Mouse (Mus musculus) embryonic facial prominence, embryonic 12.5 days (tissue): ENCODE measurements around the gene Mctp2. TPM values are rescaled to one million over a fixed set of nuclear protein-coding genes. Genes with fewer than 3 reads are reported as not detected.
"Not testable (repeated sequence)": the region's sequence is repeated elsewhere in the genome, so short reads cannot be mapped to it uniquely, and the experiment has no call there.

Experiments
- ATAC-seq: fragments of 200-750 bp; cut with Nextera tagmentation; 2 replicates; pipeline ENCODE4 v1.8.0; 2017; ENCODE audit not compliant: insufficient number of reproducible peaks, insufficient read depth, low FRiP score, low TSS enrichment
- H3K27ac ChIP-seq: fragments of 300-500 bp; sonication (generic); 2 replicates; pipeline ENCODE4 v1.5.1; 2016; ENCODE audit warnings: mild to moderate bottlenecking
- H3K27me3 ChIP-seq: fragments of 300-500 bp; sonication (generic); 2 replicates; pipeline ENCODE4 v1.6.1; 2016; ENCODE audit warnings: mild to moderate bottlenecking, moderate library complexity
- H3K36me3 ChIP-seq: fragments of 300-500 bp; sonication (generic); 2 replicates; pipeline ENCODE4 v1.6.1; 2016; ENCODE audit warnings: mild to moderate bottlenecking
- H3K4me1 ChIP-seq: fragments of 300-500 bp; sonication (generic); 2 replicates; pipeline ENCODE4 v1.6.1; 2016
- H3K4me2 ChIP-seq: fragments of 300-500 bp; sonication (generic); replicated peaks from 2 replicates; pipeline ENCODE4 v1.6.1; 2016; ENCODE audit warnings: mild to moderate bottlenecking, moderate library complexity
- H3K4me3 ChIP-seq: fragments of 300-500 bp; sonication (generic); 2 replicates; pipeline ENCODE4 v1.5.1; 2016; ENCODE audit warnings: mild to moderate bottlenecking
- H3K9ac ChIP-seq: fragments of 300-500 bp; sonication (generic); 2 replicates; pipeline ENCODE4 v1.6.1; 2016; ENCODE audit warnings: mild to moderate bottlenecking, moderate library complexity
- H3K9me3 ChIP-seq: fragments of 300-500 bp; sonication (generic); 2 replicates; pipeline ENCODE4 v1.6.1; 2016; ENCODE audit warnings: mild to moderate bottlenecking, moderate library complexity
- WGBS: fragments of 180-500 bp; shearing (Covaris S2); methylation state at CpG from one replicate; pipeline ENCODE4 v1.1.7; 2016; 5-methylcytosine and 5-hydroxymethylcytosine counted together
- polyA plus RNA-seq: library from polyadenylated mRNA; unstranded; fragments of >200 nt; fragmentation: Nextera tagmentation; extraction: Ambion mirVana; gene quantifications from 2 replicates; pipeline ENCODE4 v1.2.1, GENCODE M21; 2016

Gene Mctp2
- polyA plus RNA-seq, 1 experiment from 2014 or later: 1.0 TPM

GRCm38 (mm10) chr7:72269994-72270393 lies 36.4 kb downstream of the Mctp2 start:
- Histone ChIP-seq H3K4me2 (no peak overlapping the region), H3K36me3 (no peaks in the 10 kb centered on the region), H3K4me3 (no peak overlapping the region), H3K9ac (no peak overlapping the region), H3K27me3 (no peaks in the 10 kb centered on the region), H3K27ac (no peak overlapping the region), H3K9me3 (no peaks in the 10 kb centered on the region), H3K4me1 (no peaks in the 10 kb centered on the region)
- ATAC-seq: no peak
- WGBS: 81% methylated on average over 6 of the region's 6 CpGs

GRCm38 (mm10) chr7:72260766-72261655 lies 45.4 kb downstream of the Mctp2 start:
- Histone ChIP-seq H3K27me3 (no peaks in the 10 kb centered on the region), H3K9me3 (no peaks in the 10 kb centered on the region), H3K4me3 (no peak overlapping the region), H3K4me1 (no peaks in the 10 kb centered on the region), H3K27ac (no peak overlapping the region), H3K9ac (no peak overlapping the region), H3K4me2 (no peak overlapping the region), H3K36me3 (no peaks in the 10 kb centered on the region)
- no peak for ATAC-seq
- 90% methylated on average over 8 of the region's 8 CpGs for WGBS

GRCm38 (mm10) chr7:72259045-72259444 lies 47.4 kb downstream of the Mctp2 start:
- no peak overlapping the region for H3K9ac ChIP-seq
- no peaks in the 10 kb centered on the region for H3K36me3 ChIP-seq
- no peak overlapping the region for H3K4me2 ChIP-seq
- WGBS: 91% methylated on average over 10 of the region's 10 CpGs
- no peak overlapping the region for H3K27ac ChIP-seq
- no peak overlapping the region for H3K4me3 ChIP-seq
- no peaks in the 10 kb centered on the region for H3K27me3 ChIP-seq
- no peak for ATAC-seq
- H3K4me1 ChIP-seq: no peaks in the 10 kb centered on the region
- no peaks in the 10 kb centered on the region for H3K9me3 ChIP-seq

- not testable (repeated sequence) for ATAC-seq, H3K27ac ChIP-seq, H3K36me3 ChIP-seq, H3K27me3 ChIP-seq, H3K9me3 ChIP-seq, H3K4me2 ChIP-seq, H3K4me1 ChIP-seq, H3K4me3 ChIP-seq, H3K9ac ChIP-seq
- WGBS: 87% methylated on average over 9 of the region's 9 CpGs
These were observed 56.1 kb downstream of the Mctp2 start for GRCm38 (mm10) chr7:72250326-72250725.

GRCm38 (mm10) chr7:72241269-72241668 lies 65.1 kb downstream of the Mctp2 start:
- Histone ChIP-seq H3K4me2 (no peak overlapping the region), H3K4me1 (no peaks in the 10 kb centered on the region), H3K36me3 (no peaks in the 10 kb centered on the region), H3K27ac (no peak overlapping the region), H3K9ac (no peak overlapping the region), H3K9me3 (no peaks in the 10 kb centered on the region), H3K4me3 (no peak overlapping the region), H3K27me3 (no peaks in the 10 kb centered on the region)
- 92% methylated on average over 9 of the region's 9 CpGs for WGBS
- no peak for ATAC-seq

GRCm38 (mm10) chr7:72239782-72240493 lies 66.5 kb downstream of the Mctp2 start:
- no peaks in the 10 kb centered on the region for H3K4me1 ChIP-seq
- H3K9ac ChIP-seq: no peak overlapping the region
- no peaks in the 10 kb centered on the region for H3K9me3 ChIP-seq
- H3K27me3 ChIP-seq: no peaks in the 10 kb centered on the region
- 33% methylated on average over 3 of the region's 3 CpGs for WGBS
- no peaks in the 10 kb centered on the region for H3K36me3 ChIP-seq
- no peak overlapping the region for H3K4me2 ChIP-seq
- no peak for ATAC-seq
- no peak overlapping the region for H3K4me3 ChIP-seq
- H3K27ac ChIP-seq: no peak overlapping the region

GRCm38 (mm10) chr7:72238575-72238974 lies 67.8 kb downstream of the Mctp2 start:
- Histone ChIP-seq H3K36me3 (no peaks in the 10 kb centered on the region), H3K27ac (no peak overlapping the region), H3K27me3 (no peaks in the 10 kb centered on the region), H3K4me2 (no peak overlapping the region), H3K9me3 (no peaks in the 10 kb centered on the region), H3K4me3 (no peak overlapping the region), H3K9ac (no peak overlapping the region), H3K4me1 (no peaks in the 10 kb centered on the region)
- 44% methylated on average over 4 of the region's 4 CpGs for WGBS
- no peak for ATAC-seq

GRCm38 (mm10) chr7:72234433-72234998 lies 71.9 kb downstream of the Mctp2 start:
- 29% methylated on average over 6 of the region's 6 CpGs for WGBS

GRCm38 (mm10) chr7:72231182-72231877 lies 75.1 kb downstream of the Mctp2 start:
- Histone ChIP-seq H3K27me3 (no peaks in the 10 kb centered on the region), H3K9me3 (no peaks in the 10 kb centered on the region), H3K27ac (no peak overlapping the region), H3K9ac (no peak overlapping the region), H3K4me2 (no peak overlapping the region), H3K4me3 (no peak overlapping the region), H3K4me1 (no peaks in the 10 kb centered on the region), H3K36me3 (no peaks in the 10 kb centered on the region)
- 41% methylated on average over 7 of the region's 7 CpGs for WGBS
- no peak for ATAC-seq

More at GRCm38 (mm10) chr7:72234433-72234998, 71.9 kb downstream of the Mctp2 start:
- no peak for ATAC-seq
- Histone ChIP-seq H3K9ac (no peak overlapping the region), H3K4me2 (no peak overlapping the region), H3K27me3 (no peaks in the 10 kb centered on the region), H3K36me3 (no peaks in the 10 kb centered on the region), H3K9me3 (no peaks in the 10 kb centered on the region), H3K4me1 (no peaks in the 10 kb centered on the region), H3K27ac (no peak overlapping the region), H3K4me3 (no peak overlapping the region)

- H3K27me3 ChIP-seq: no peaks in the 10 kb centered on the region
- ATAC-seq: no peak
- WGBS: 30% methylated on average over 7 of the region's 7 CpGs
- H3K4me2 ChIP-seq: no peak overlapping the region
- H3K9me3 ChIP-seq: no peaks in the 10 kb centered on the region
- no peaks in the 10 kb centered on the region for H3K36me3 ChIP-seq
- H3K4me1 ChIP-seq: no peaks in the 10 kb centered on the region
- H3K27ac ChIP-seq: no peak overlapping the region
- H3K9ac ChIP-seq: no peak overlapping the region
- no peak overlapping the region for H3K4me3 ChIP-seq
These were observed 76.5 kb downstream of the Mctp2 start for GRCm38 (mm10) chr7:72229925-72230324.

GRCm38 (mm10) chr7:72223558-72223957 lies 82.8 kb downstream of the Mctp2 start:
- Histone ChIP-seq H3K27me3 (no peaks in the 10 kb centered on the region), H3K27ac (no peak overlapping the region), H3K9me3 (no peaks in the 10 kb centered on the region), H3K4me1 (no peaks in the 10 kb centered on the region), H3K36me3 (no peaks in the 10 kb centered on the region), H3K9ac (no peak overlapping the region), H3K4me2 (no peak overlapping the region), H3K4me3 (no peak overlapping the region)
- no peak for ATAC-seq
- 78% methylated on average over 5 of the region's 5 CpGs for WGBS
